Mouse (Mus musculus): Measurements from ENCODE around the gene Zfpm1.

The Zfpm1 gene

DNA sequence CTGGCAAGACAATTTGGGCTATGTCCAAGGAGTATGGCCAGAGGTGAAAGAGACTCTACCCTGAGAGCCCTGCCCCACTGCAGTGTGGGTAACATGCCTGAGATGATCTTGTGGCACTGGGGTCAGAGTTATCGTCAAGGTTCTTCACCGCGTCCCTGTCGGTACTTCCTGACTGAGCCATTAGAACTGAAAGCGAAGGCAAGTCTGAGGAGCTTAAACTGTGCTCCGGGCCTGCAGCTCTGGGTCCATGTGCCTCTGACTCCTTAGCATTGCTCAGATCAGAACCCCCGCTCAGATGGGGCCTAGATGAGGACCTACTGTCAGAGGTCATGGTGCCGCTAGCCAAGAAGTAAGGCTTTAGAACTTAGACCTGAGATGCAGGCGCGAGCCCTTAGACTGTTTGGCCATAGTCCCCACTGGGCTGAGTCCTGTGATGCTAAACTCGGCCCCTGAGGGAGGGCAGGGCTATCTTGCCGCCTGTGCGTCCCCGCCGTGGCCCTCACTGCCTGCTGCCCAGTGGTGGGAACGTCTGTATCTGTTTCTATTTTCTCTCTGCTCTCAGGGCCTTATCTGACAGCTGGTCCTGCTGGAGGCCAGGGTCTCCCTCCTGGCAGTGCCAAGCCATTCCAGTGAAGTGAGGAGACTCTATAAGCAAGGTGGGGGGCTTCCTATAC lies 17.8 kb downstream of the Zfpm1 start:
- no peak for DNase-seq (ENCODE audit: low spot score)

DNA sequence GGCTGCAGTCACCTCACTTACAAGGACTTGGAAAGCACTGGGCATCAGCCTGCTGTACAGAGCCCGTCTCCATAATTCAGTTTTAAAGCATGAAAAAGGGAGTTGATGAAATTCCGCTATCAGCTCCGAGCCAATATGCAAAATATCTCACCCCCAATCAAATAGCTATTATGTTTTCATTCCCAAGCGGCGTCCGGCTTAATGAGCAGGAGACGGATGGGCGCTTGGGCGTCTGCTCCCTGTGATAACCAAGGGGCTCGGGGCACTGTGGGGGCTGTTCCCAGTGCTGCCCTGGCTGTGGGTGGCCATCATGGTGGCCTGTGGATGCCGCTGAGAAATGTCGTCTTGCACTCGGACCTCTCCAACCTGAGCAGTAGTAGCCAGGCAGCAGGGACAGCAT lies 19.1 kb downstream of the Zfpm1 start:
- DNase-seq (ENCODE audit: low spot score): no peak

DNA sequence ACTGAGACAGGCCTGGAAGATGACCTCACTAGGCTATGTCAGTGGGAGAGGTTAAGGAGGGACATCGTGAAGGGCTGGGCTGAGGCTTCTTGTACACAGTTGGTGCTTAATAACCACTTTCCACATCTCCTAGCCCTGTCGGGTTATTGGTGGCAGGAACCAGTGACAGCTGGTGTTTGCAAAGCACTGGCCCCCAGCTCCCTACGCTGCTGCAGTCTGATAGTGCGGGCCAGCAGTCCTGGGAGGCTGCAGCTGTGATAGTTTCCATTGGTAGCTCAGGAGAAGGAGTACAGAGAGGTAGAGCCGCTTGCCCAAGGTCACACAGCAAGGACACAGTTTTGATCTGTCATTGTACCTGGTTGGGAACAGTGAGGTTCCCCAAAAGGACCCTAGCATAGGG lies 19.9 kb downstream of the Zfpm1 start:
- DNase-seq (ENCODE audit: low spot score): no peak

DNA sequence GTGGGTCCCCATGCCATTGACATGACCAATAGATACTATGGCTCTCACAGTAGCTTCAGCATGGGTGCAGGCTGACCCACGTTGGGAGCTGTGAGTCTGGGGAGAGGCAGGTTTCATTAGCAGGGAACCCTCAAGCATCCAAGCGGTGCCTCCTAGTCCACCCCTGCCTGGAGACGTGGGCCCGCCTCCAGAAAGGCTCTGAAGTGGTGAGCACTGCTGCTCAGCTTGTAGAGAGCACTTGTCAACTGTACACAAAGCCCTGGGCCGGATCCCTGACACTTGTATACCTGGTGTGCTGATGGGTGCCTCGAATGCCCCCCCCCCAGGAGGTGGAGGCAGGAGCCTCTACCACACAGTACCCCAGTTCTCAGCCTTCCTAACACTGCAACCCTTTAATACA lies 21.5 kb downstream of the Zfpm1 start:
- no peak for DNase-seq (ENCODE audit: low spot score)

DNA sequence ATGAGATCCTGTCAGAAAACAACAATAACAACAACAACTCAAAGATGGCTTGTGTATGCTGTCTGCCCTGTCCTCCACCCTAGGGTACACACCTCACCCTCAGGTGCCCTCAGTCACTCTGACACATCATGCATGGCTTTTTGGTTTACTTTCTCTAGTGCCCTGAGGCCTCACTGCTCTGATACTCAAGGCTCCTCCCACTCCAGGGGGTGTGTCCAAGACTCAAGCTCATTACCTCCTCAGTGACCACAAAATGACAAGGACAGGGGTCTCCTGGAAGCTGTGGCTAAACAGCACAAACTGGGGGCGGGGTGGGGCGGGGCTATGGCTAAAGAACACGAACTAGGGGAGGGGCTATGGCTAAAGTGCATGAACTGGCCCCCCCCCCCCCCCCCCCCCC lies 22.1 kb downstream of the Zfpm1 start:
- no peak for DNase-seq (ENCODE audit: low spot score)

DNA sequence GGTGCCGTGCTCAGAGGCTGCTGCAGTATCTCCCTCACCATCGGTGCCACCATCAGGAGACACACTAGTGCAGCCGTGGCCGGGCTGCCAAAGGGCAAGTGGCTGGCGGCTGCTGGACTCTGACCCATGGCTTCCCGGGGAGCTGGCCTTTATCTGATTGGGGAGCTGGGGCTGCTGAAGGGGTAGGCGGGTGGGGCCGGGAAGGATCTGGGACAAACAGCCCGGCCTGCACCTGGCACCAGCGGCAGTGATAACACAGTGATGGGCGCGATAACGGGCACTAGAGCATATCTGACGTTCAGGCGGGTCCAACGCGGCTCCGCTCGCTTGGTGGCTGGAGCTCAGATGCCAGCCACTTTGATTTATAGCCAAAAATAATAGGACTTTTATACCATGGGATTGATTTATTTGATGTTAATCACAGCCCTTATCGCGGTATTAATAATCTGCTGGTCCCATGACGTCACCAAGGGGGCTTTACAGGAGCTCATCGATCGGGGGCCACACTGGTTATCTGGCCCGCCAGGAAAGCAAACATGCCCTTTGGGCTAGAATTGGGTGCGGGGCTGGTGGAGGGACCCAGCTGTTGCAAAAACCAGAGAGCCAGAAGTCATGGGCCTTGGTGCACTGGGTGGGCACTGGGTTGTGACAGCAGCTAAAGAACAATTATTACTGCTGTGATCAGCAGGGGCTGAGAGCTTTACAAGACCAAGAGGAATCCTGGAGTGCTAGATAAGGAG lies 24.9 kb downstream of the Zfpm1 start:
- DNase-seq (ENCODE audit: low spot score): no peak

DNA sequence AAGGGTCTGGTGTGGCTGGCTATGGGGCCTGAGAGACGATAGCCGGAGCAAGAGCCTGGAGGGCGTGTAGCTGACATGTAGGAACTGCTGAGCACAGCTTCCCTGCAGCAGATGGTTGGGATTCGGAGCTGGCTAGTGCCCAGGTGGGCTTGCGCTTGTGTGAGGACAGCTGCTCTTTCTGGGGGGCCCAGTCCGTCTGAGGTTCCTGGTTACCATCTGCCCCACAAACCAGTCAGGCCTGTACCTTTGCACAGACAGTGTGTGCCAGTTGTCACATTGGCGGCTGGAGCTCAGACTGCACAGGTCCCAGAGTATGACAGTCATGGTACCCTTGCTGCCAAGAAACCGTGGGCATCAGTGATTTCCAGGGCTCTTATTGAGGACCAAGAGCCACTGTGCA lies 25.9 kb downstream of the Zfpm1 start:
- no peak for DNase-seq (ENCODE audit: low spot score)

DNA sequence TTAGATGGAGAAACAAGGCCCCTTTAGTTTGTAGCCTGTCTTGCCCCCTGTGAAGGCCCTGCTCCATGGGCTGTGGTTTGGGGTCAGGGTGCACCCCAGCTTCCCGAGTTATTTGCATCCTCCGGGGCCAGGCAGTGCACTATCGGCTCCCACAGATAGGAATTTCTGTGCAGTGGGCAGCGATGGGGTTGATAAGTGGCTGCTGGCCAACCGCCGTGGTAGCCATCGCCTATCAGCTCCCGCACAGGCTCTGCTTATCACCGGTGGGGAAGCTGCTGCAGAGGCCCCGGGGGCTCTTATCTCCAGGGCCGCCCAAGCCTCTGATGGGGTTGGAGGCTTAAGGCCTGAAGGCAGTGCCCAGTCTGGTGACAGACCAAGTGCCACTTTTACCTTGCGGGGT lies 27.3 kb downstream of the Zfpm1 start:
- no peak for DNase-seq (ENCODE audit: low spot score)

DNA sequence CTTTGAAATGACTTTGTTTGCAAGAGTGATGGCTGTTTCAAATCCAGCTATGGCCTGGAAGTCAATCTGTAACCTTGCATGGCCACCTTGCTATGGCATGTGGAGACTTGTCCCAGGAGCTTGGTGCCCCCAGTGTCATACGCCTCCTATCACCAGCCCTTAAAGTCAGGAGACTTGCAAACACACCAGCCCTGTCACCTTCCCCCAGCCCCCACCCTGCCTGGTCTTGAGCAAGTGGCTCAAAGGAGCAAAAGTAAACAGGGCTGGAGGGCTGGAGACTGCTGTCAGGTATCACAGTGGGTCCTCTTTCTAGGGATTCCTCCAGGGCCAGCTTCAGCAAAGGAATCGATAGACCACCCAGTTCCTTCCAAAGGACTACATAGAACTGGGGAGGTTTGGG lies 29.2 kb downstream of the Zfpm1 start:
- DNase-seq (ENCODE audit: low spot score): no peak

DNA sequence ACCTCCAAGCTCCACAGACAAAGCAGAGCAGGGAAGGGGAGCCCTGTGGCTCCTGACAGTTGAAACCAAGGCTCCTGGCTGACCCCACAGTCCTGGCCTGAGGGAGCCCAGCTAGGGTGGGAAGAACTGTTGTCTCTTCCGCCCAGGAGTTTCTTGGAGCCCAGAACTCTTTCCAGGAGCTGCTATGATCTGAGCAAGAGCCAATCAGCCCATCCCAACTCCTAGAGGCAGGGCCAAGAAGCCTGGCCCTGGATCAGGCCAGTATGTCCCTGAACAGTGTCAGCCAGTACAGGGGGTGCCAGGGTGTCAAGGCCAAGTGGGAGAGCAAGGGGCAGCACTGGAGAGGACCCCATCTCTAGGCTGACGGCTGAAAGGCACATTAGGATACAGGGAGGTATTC lies 30.6 kb downstream of the Zfpm1 start:
- no peak for DNase-seq (ENCODE audit: low spot score)

DNA sequence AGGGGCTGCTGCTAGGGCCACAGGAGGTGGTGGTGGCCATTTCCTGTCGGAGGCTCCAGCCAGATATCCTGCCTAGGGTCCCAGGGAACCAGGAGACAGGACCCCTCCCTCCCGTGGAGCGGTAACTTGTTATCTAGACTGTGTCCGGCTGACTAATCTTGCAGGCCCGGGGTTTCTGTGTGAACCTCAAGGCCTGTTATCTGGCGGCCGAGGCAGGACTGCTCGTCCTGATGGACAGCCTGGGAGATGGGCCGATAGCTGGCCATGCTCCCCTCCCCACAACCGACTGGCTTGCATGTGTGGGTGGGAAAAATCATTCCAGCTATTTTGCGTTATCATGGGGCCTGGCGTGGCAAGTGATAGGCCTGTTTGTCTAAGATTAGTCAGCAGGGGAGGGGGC lies 31.4 kb downstream of the Zfpm1 start:
- DNase-seq (ENCODE audit: low spot score): peak; percentile 37

DNA sequence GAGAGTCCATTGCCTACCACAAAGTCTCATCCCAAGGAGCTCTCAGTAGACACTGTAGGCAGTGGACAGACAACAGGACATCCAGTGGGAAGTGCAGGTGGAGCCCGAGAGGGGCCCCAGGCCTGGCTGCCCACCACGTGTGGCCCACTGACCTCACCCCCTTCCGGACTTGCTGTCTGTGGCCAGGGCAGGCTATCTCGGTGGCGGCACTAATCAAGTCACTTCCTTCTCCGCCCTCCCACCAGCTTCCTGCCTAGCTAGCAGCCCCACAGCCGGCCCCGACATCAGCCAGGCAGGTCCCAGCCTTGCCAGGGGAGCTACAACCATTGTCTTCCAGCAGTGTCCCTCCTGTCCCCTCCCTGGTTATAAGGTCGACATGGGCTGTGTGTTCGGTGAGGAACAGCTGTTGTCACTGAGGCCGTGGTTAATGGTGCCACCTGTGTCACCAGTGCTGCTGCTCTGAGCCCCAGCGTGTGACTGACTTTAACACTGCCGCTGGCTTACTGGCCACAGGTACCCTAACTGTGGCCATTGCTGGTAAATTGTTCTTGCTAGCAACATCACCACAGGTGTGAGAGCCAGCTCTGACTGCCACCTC lies 33.1 kb downstream of the Zfpm1 start:
- DNase-seq (ENCODE audit: low spot score): no peak

DNA sequence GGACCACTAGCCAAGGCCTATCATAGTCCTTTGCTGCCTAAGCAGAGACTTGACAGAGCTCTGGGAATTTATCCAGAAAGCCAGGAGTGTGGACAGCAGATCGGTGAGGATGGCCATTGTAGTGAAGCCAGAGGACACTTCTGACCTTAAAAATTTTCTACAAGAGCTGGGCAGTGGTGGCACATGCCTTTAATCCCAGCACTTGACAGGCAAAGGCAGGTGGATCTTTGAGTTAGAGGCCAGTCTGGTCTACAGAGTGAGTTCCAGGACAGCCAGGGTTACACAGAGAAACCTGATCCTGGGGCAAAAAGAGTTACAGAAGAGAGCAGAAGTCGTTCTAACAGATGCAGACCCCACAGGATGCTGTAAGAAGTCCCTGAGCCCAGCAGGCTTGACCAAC lies 34.5 kb downstream of the Zfpm1 start:
- DNase-seq (ENCODE audit: low spot score): no peak

DNA sequence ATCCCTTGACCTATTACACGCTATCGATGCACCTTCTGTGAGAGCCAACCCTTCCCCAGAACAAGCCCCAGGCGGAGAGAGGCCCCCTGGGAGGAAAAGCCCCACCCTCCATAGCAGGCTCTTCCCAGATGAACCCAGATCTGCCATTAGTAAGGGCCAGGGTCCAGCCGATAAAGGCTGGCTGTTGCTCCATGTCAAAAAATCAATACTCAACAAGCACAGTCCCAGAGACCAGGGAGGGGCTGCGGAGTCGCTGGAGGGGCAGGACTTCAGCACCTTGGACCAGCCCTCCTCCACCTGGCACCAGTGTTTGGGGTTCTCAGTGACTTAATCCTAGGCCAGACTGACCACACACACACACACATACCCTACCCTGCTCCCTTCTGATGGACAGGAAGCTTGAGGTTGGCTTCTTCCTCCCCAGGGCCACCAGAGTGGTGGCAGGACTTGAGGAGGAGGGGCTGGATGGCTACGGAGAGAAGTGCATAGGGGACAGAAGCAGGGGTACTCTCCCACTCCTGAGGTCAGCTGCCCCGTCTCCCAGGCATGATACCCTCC lies 36.1 kb downstream of the Zfpm1 start:
- DNase-seq (ENCODE audit: low spot score): no peak

DNA sequence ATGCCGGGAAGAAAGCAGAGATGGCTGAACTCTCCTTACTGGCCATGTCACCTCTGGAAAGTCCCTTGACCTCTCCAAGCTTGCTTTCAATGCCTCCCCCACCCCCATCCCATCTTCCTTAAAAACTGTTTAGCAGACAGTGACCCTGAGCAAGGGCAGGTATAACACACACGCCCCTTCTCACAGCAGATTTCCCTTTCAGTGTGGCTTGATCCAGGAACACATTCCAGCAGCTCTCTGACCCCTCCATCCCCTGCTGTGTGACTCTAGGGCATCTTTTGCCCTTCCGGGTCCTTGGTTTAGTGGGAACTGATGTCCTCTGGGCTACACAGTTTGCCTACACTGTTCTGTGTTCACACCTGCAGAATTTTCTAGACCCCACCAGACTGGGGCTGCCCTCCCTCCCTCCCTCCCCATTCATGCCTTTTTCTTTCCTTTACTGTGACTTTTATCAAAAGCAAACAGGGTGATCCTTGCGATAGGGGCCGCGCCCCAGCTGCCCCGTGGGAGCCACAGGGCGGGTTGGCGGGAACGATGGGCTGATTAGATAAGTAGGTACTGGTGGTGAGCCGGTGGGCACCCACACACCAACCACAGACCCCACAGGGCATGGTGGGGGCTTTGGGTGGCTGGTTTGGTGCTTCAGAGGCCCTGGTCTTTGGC lies 37.2 kb downstream of the Zfpm1 start:
- no peak for DNase-seq (ENCODE audit: low spot score)

DNA sequence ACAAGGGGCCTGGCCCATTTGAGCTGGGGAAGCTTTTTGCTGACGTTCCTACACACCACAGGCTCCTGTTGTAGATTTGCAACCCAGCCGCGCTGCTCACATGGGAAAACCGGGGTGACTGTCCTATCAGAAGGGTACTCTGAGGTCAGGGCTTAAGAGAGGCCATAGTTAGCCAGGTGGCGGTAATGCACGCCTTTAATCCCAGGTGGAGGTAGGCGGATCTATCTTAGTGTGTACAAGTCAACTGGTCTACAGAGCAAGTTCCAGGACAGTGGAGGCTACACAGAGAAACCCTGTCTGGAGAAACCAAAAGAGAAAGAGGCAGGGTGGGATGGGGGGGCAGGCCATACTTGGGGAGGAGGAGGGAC lies 37.8 kb downstream of the Zfpm1 start:
- DNase-seq (ENCODE audit: low spot score): no peak

DNA sequence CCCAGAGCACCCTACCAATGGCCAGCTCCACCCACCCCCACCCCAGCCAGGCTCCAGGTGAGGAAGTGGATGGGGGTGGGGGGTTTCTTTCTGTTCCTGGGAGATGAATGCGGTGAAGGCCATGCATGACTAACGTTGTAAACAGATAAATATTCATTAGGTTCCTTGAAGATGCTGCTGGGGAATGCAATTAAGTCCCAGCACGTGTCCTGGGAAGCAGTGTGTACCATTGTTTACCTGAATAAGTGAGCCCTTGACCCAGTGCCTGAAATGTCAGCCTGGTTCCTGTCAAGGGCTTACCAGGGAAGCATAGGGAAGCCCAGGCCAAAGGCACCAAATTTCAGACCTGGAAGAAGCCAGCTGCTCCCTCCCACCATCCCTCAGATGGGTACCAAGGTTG lies 38.6 kb downstream of the Zfpm1 start:
- no peak for DNase-seq (ENCODE audit: low spot score)

DNA sequence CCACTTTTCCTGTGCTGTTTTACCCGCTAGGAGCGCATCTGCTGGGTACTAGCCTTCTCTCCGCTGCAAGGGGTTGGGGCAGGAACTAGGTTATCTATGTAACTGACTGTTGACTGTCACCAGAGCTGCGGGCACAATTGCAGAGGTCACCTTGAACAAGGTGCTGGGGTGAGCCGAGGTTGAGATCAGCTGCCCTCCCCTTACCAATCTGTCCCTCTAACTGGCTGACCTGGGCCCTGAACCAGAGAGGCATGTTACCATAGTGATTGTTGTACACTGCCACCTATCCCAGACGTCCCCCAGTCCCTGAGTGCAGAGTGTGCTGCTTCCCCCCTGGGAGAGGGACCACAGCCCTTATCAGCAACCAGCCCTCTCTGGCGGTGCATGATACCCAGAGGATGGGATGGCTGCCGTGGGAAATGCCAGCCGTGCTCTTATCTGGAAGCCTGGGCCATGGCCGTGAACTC lies 39.5 kb downstream of the Zfpm1 start:
- no peak for DNase-seq (ENCODE audit: low spot score)

DNA sequence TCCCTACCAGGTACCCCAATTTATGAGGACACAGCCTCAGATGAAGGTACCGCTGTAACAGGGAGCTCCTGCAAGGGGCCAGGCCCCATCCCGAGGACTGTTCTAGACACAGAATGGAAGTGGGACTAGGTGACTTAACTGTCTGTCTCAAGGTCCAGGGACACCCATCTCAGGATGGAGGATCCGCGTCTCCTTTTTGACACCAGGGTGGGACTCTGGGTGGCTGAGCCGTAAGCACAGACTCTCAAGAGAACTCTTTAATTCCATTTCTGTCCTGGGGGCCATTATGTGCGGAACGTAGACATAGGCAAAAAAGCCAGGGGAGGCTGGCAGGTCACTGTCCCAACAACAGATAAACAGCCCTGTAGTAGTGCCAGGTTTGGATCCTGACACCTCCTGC lies 40.2 kb downstream of the Zfpm1 start:
- no peak for DNase-seq (ENCODE audit: low spot score)

DNA sequence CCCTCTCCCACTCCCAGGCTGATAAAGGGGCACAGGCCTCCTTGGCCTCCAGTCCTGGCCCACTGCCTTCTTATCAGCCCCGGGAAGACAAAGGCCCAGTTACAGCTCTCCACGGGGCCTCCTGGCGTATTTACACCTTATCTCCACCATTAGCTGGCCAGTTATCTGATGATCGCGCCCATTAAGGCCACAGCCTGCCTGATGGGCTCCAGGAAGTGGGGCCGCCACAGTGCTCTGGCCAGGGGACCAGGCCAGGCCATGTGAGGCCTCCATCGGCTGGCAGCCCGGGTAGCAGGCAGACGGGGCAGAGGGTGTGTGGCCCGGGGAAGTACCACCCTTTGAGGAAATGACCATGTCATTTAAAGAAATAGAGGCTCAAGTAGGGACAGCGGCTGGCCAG lies 40.9 kb downstream of the Zfpm1 start:
- DNase-seq (ENCODE audit: low spot score): no peak

DNA sequence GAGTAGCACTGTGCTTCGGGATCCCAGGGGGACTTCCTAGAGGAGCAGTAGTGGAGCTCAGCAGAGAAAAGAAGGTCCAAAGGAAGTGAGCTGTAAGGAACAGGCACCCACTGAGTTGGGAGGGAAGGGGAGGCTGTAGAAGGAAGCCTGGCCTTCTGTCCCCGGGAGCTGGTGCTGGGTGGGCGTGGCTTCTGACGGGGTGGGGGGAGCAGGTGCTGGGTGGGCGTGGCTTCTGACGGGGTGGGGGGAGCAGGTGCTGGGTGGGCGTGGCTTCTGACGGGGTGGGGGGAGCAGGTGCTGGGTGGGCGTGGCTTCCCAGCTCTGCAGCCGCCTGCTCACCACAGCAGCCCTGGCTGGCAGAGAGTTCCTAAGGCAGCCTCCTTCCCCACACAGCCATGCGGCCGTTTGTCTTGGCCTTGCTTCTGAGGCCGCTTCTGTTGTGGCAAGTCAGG lies 42.0 kb downstream of the Zfpm1 start:
- peak; percentile 49 for DNase-seq (ENCODE audit: low spot score)

DNA sequence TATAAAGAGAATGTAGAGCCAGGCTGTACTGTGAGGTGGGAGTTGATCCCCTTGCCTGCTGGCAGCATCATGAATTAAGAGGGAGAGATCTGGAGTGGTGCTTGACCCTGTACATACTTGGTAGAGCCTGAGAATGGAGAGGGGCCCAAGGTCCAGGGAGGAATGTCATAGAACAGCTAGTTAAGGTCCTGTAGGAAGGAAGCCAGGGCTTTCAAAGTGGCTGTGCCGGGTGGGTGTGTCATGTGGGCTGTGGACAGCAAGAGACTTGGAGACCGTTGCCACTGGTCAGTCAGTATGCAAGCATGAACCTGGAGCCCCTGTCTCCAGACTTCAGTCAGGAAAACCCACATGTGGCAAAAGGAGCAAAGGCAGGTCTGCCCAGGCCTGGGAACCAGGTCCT lies 43.3 kb downstream of the Zfpm1 start:
- no peak for DNase-seq (ENCODE audit: low spot score)

DNA sequence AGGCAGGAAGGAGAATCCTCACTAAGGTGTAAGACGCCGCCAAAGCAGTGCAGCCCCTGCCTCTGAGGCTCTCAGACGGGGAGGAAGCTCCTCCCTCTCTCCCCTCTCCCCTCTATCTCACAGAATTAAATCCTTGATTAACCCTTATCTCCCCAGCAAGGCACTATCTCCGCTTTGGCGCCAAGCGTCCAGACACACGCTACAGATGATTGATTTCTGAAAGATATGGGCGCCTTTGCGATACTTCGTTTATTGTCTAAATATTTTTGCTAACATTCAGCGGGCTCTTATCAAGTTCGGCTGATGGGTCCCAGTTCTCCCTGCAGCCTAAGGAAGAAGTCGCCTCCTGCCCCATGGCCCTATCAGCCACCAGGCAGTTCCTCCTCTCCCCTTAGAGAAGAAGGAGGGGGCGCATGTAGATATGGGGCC lies 44.2 kb downstream of the Zfpm1 start:
- no peak for DNase-seq (ENCODE audit: low spot score)

All from embryo, embryonic 10 days (tissue).